Mouse (Mus musculus): Measurements from ENCODE around the gene Vamp2. TPM values are rescaled to one million over a fixed set of nuclear protein-coding genes. Genes with fewer than 3 reads are reported as not detected.
A peak's percentile ranks its signal among the peaks of the same experiment; 100 is the strongest.

The Vamp2 gene
- polyA plus RNA-seq, 2 experiments, result 89.8 to 199 TPM

DNA sequence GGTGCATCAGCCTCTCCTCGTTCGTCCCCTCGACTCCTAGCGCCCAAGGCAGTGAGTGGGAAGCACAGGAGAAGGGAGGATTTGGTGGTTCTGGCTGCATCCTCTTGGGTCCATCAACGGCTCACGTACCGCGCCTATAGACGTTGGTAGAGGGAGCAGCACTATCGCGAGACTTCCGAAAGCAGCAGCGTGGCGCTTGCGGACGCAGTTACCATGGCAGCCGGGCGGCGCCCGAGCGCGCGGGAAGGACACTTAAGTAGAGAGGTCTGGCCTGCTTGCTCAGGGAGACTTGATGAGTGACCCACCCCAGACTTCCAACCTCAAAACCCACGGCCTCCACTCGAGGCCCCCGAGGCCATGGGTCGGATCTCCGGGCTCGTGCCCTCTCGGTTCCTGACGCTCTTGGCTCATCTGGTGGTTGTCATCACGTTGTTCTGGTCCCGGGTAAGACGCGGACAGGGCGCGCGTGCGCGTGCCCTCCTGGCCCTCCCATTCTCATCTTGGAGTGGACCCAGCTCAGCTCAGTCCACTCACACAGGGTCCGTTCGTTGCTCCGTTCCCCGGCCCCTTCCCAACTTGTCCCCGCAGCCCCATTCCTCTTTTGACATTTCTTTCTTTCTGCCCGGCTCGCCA, 17.6 kb upstream of the Vamp2 start, which contains the start of gene Tmem107:
Tmem107 (plus strand) TSS at position 217 of the 633 bp plus-strand sequence.
- H3K4me1 ChIP-seq (ENCODE audit: control insufficient read depth, insufficient read depth, low read length), result peaks cover 27% of the 10 kb centered on the region
- no peaks in the 10 kb centered on the region for H3K36me3 ChIP-seq (ENCODE audit: control insufficient read depth, insufficient read depth, low read length)
- peak within 1 kb of the TSS; percentile 63 for H3K4me3 ChIP-seq (replicated peaks; ENCODE audit: low read length)
- DNase-seq (ENCODE audit: low spot score), result peak; percentile 97
- ATAC-seq (ENCODE audit: low FRiP score, low read depth), result peak; percentile 89
- H3K9me3 ChIP-seq (ENCODE audit: control insufficient read depth, low read length), result no peaks in the 10 kb centered on the region
- WGBS, result under 1% methylated on average over 34 of the region's 47 CpGs
- H3K9ac ChIP-seq (ENCODE audit: low read depth, low read length, severe bottlenecking), result peak within 1 kb of the TSS; percentile 80
- peak within 1 kb of the TSS; percentile 86 for H3K4me2 ChIP-seq (replicated peaks; ENCODE audit: low read depth, low read length, severe bottlenecking)
- H3K27me3 ChIP-seq (ENCODE audit: control insufficient read depth, insufficient read depth, low read length), result no peaks in the 10 kb centered on the region
- peak within 1 kb of the TSS; percentile 94 for H3K27ac ChIP-seq (replicated peaks; ENCODE audit: low read depth, low read length)
- TF ChIP-seq POLR2A (IDR thresholded peaks at IDR 0.05; ENCODE audit: borderline replicate concordance, extremely low read depth, insufficient read depth, insufficient read length), result no peak; the same call in 1 of the 2 replicates

DNA sequence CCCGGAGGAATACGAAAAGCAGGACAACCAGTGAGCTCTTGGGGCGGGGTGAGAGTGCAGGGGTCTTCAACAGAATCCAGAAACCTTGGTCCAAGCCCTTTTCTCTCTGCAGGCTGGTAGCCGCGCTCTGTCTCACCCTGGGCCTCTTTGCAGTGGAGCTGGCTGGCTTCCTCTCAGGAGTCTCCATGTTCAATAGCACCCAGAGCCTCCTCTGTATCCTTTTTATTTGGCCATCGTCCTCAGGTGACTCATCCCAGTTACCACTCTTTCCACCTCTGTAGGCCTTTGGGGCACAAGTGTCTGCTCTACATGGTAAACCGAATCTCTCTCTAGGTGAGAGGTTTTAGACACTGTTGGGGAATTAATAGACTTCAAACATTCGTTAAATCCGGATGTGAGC, 17.0 kb upstream of the Vamp2 start:
- ATAC-seq (ENCODE audit: low FRiP score, low read depth), result no peak
- Histone ChIP-seq H3K36me3 (ENCODE audit: control insufficient read depth, insufficient read depth, low read length) (no peaks in the 10 kb centered on the region), H3K27me3 (ENCODE audit: control insufficient read depth, insufficient read depth, low read length) (no peaks in the 10 kb centered on the region), H3K27ac (replicated peaks; ENCODE audit: low read depth, low read length) (peak overlapping the region; percentile 94), H3K4me2 (replicated peaks; ENCODE audit: low read depth, low read length, severe bottlenecking) (peak overlapping the region; percentile 86), H3K9me3 (ENCODE audit: control insufficient read depth, low read length) (no peaks in the 10 kb centered on the region), H3K9ac (ENCODE audit: low read depth, low read length, severe bottlenecking) (peak overlapping the region; percentile 80), H3K4me3 (replicated peaks; ENCODE audit: low read length) (peak overlapping the region; percentile 63), H3K4me1 (ENCODE audit: control insufficient read depth, insufficient read depth, low read length) (peaks cover 27% of the 10 kb centered on the region)
- WGBS, result 20% methylated on average over 9 of the region's 9 CpGs
- no peak for TF ChIP-seq POLR2A (IDR thresholded peaks at IDR 0.05; ENCODE audit: borderline replicate concordance, extremely low read depth, insufficient read depth, insufficient read length)
- no peak for DNase-seq (ENCODE audit: low spot score)

DNA sequence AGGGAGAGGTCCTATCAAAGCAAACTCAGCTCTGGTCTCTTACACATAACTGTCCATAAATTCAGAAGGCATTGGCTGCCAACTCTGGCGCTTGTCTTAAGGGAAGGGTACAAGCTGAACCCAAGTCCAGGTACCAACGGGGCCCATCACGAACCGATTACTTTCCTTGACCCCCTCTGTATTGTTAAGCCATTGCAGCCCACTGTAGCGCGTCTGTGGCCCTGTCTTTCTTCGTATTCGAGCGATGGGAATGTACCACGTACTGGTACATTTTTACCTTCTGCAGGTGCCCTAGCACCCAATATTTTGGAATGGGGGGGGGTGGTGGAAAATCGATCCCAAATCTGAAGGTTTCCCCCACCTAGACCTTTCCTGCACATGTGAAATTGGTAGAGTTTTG, 16.1 kb upstream of the Vamp2 start:
- 81% methylated on average over 11 of the region's 11 CpGs for WGBS
- no peak for DNase-seq (ENCODE audit: low spot score)
- H3K4me2 ChIP-seq (replicated peaks; ENCODE audit: low read depth, low read length, severe bottlenecking), result peak overlapping the region; percentile 39
- H3K27me3 ChIP-seq (ENCODE audit: control insufficient read depth, insufficient read depth, low read length), result no peaks in the 10 kb centered on the region
- H3K4me3 ChIP-seq (replicated peaks; ENCODE audit: low read length), result peak overlapping the region; percentile 22; the same call in 1 of the 2 replicates
- no peaks in the 10 kb centered on the region for H3K9me3 ChIP-seq (ENCODE audit: control insufficient read depth, low read length)
- no peaks in the 10 kb centered on the region for H3K36me3 ChIP-seq (ENCODE audit: control insufficient read depth, insufficient read depth, low read length)
- H3K9ac ChIP-seq (ENCODE audit: low read depth, low read length, severe bottlenecking), result no peak overlapping the region
- H3K4me1 ChIP-seq (ENCODE audit: control insufficient read depth, insufficient read depth, low read length), result peaks cover 22% of the 10 kb centered on the region
- no peak overlapping the region for H3K27ac ChIP-seq (replicated peaks; ENCODE audit: low read depth, low read length)
- ATAC-seq (ENCODE audit: low FRiP score, low read depth), result no peak
- TF ChIP-seq POLR2A (IDR thresholded peaks at IDR 0.05; ENCODE audit: borderline replicate concordance, extremely low read depth, insufficient read depth, insufficient read length), result no peak

DNA sequence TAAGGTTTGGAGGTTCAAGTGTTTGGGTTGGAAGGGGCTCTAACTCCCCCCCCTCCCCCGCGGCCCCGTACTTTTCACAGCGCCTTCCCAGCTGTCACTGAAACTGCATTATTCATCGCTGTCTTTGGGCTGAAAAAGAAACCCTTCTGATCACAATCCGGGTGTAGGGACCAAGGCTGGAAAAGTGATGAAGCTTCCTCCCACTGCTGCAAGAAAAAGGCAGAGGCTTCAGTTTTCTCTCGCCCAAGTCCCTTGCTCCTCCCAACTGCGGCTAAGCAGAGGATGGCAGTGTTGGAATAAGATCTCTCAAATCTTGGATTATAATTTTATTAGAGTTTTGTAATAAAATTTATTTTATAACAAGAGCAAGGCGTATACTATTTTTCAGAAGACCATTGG, 15.6 kb upstream of the Vamp2 start:
- TF ChIP-seq POLR2A (IDR thresholded peaks at IDR 0.05; ENCODE audit: borderline replicate concordance, extremely low read depth, insufficient read depth, insufficient read length), result no peak
- WGBS, result 14% methylated on average over 9 of the region's 9 CpGs
- DNase-seq (ENCODE audit: low spot score), result no peak
- H3K27me3 ChIP-seq (ENCODE audit: control insufficient read depth, insufficient read depth, low read length), result no peaks in the 10 kb centered on the region
- no peak overlapping the region for H3K9ac ChIP-seq (ENCODE audit: low read depth, low read length, severe bottlenecking)
- H3K36me3 ChIP-seq (ENCODE audit: control insufficient read depth, insufficient read depth, low read length), result no peaks in the 10 kb centered on the region
- peak overlapping the region; percentile 90; the same call in 1 of the 2 replicates for H3K27ac ChIP-seq (replicated peaks; ENCODE audit: low read depth, low read length)
- no peaks in the 10 kb centered on the region for H3K9me3 ChIP-seq (ENCODE audit: control insufficient read depth, low read length)
- H3K4me3 ChIP-seq (replicated peaks; ENCODE audit: low read length), result peak overlapping the region; percentile 22
- H3K4me2 ChIP-seq (replicated peaks; ENCODE audit: low read depth, low read length, severe bottlenecking), result peak overlapping the region; percentile 39
- ATAC-seq (ENCODE audit: low FRiP score, low read depth), result no peak
- peaks cover 22% of the 10 kb centered on the region for H3K4me1 ChIP-seq (ENCODE audit: control insufficient read depth, insufficient read depth, low read length)

DNA sequence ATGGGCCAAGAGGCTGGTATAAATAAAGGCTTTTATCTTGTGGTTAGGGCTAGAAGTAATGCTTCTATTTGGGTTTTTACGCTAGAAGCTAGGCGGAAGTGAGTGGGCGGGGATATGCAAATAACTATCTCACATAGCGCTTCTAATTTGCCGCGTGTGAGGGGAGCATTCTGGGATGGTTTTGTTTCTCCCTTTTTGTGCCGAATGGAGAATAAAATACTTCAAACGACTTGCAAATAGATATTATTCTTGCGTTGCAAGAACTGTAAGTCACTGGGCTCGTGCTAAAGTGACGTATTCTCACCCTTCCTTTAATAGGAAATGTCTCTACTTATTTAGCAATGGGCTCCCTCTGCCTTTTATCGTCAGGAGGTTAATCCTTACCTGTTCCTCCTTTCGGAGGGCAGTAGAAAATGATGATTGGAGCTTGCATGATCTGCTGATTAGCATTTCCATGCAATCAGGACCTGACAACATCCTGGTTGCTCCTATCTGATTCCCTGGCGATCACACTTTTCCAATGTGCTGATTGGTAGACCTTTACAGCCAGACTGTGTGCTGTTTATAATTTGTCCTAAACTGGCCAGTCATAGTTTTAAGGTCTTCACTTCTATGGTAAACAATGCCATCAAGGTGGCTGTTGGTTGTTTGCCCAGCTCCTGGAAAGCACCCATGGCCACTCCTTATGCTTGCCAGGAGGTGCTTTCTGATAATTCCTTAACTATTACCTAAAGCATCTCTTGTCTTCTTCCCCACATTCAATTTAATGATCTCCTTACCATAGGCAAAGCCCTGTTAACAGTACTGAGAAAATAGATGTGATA, 15.0 kb upstream of the Vamp2 start:
- Histone ChIP-seq H3K9me3 (ENCODE audit: control insufficient read depth, low read length) (no peaks in the 10 kb centered on the region), H3K27ac (replicated peaks; ENCODE audit: low read depth, low read length) (peak overlapping the region; percentile 90), H3K4me2 (replicated peaks; ENCODE audit: low read depth, low read length, severe bottlenecking) (peak overlapping the region; percentile 39), H3K4me1 (ENCODE audit: control insufficient read depth, insufficient read depth, low read length) (peaks cover 22% of the 10 kb centered on the region), H3K27me3 (ENCODE audit: control insufficient read depth, insufficient read depth, low read length) (no peaks in the 10 kb centered on the region), H3K9ac (ENCODE audit: low read depth, low read length, severe bottlenecking) (peak overlapping the region; percentile 55), H3K36me3 (ENCODE audit: control insufficient read depth, insufficient read depth, low read length) (no peaks in the 10 kb centered on the region), H3K4me3 (replicated peaks; ENCODE audit: low read length) (peak overlapping the region; percentile 22)
- peak; percentile 99; the same call in 1 of the 2 replicates for TF ChIP-seq POLR2A (IDR thresholded peaks at IDR 0.05; ENCODE audit: borderline replicate concordance, extremely low read depth, insufficient read depth, insufficient read length)
- peak; percentile 92 for DNase-seq (ENCODE audit: low spot score)
- under 1% methylated on average over 14 of the region's 14 CpGs for WGBS
- ATAC-seq (ENCODE audit: low FRiP score, low read depth), result peak; percentile 77
